Mouse (Mus musculus): ENCODE measurements at regions not wholly inside any gene's neighbourhood (a gene's known extent, or its start where the extent isn't known, plus 50 kb on each side); places are given as distances from the start of the nearest gene placed in this dataset.

DNA sequence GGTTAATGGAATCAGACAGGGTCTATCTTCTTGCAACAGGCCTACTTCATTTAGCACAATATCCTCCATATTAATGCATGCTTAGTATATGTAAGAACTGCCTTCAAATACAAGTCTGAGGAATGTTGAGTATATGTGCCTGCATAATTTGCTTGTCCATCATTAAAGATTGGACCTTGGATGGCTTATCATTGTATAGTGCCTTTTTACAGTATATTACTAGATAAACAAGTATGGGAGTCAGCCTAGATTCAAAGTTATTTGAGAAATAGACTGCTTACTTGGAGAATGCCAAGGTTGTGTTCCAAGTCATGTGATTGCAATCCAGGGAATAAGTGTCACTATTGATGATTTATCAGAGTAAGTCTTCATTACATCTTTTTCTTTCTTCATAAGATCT lies 491.6 kb upstream of the Btbd3 start:
- TF ChIP-seq POLR2A (IDR thresholded peaks at IDR 0.05; ENCODE audit: low read depth, low read length) = no peak
- TF ChIP-seq CTCF (IDR thresholded peaks at IDR 0.05; ENCODE audit: borderline replicate concordance, insufficient read depth, low read length) = no peak

All from embryonic fibroblast, embryonic 13.5 days (primary cell).